Mouse (Mus musculus) right cerebral cortex, adult 18-20 months (tissue): ENCODE measurements at regions not wholly inside any gene's neighbourhood (a gene's known extent, or its start where the extent isn't known, plus 50 kb on each side); places are given as distances from the start of the nearest gene placed in this dataset.

Experiments
- DNase-seq: peaks from one replicate; pipeline ENCODE4 v3.0.0; 2022; ENCODE audit warnings: mixed read lengths

DNA sequence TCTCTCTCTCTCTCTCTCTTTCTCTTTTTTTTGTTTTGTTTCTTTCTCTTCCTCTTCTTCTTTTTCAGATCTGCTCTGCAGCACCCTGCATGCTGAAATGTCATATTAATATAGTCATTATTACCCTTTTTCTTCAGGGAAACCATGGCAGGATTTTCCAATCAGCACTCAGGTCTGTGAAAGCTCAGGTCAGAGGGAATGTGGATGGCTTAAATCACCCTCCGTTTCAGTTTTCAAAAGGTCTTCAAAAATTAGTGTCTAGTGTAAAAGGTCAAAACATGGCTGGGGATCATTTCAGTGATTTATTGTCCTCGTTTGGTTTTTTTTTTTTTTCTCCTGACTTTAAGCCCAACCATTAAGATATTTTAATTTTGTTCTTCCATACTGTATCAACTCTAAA, 261.5 kb downstream of the Nr2f2 start:
- DNase-seq: no peak

DNA sequence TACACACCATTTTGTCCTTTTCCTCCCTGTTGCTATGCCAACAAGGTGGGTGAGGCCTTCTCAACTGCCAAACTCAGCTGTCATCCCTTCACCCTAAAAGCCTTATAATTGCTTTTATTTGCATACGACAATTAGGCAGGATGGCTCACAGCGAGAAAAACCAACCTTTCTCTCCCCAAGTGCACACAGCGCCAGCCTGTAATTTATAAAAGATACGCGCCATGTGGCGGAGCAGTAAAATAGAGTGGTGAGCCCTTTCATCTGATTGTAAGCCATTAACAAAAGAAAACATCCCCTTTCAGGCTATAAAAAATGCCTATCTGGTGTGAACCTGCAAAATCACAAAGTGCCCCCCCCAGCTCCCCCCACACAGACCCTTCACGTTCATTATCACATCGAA, 262.0 kb downstream of the Nr2f2 start:
- no peak for DNase-seq

DNA sequence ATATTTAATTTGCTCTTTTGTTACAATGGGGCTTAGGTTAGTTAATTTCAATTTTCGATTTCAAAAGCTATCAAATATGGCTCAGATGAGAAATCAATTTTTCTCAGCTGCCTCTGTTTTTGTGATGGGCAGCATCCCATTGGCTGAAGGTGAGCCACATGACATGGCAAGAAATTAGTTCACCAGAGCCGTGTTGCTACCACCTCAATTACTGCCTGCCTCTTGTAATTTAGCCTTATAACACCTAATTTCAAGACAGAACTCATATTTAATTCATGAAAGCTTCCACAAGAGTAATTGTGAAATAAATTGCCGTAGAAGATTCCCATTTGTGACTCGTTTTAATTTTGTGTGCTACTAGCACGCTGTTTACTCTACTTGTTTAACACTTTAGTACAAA, 262.9 kb downstream of the Nr2f2 start:
- no peak for DNase-seq

DNA sequence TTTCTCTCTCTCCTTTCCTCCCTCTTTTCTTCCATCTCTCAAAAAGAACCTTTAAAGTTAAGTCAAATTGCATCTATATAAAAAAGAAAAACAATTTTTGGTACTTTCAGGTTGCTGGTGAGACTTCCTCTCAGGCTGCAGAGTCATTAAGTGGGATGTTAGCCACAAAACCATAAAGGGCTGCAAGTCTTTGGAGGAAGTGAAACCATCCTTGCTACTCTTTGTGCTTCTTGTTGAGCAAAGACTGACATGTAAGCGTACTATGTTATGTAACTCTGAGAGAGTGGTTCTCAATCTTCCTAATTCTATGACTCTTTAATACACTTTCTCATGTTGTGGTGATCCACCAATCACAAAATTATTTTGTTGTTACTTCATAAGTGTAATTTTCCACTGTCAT, 267.5 kb downstream of the Nr2f2 start:
- no peak for DNase-seq

DNA sequence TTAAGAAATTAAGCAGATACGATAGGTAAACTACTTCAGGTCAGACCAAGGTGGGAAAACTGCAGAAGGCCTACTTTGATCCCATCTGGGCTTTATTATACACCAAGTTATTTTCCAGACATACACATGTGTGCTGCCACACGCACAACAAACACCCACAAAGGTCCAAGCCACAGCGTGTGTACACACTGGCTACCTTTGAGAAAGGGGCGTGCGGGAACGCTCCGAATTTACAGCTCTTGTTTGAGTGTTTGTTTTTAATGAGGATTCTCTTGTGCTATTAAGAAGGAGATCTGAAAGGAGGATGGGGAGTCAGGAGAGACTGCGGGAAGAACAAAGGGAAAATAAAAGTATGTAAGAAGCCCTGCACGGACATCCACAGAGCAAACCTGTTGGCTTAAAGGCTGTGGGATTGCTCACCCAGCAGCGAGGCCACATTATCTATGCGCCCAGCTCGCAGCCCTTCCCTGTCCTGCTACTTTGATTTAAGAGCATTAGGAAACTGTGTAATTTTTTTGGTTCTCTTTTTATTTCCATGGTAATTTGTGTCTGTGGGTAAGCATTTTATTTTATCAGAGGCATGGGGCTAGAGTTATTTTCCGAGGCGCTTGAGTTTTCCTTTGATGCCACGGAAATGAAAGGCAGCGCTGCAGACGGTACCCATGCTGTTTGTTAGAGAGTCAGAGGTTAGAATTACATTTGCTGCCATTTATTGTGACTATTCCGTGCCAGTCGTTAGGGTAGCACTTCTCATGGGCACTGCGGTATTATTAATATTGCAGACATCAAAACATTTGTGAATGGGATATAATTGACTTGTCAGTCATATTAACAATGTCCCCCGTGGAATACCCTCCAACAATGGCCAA, 272.4 kb downstream of the Nr2f2 start:
- DNase-seq: no peak

DNA sequence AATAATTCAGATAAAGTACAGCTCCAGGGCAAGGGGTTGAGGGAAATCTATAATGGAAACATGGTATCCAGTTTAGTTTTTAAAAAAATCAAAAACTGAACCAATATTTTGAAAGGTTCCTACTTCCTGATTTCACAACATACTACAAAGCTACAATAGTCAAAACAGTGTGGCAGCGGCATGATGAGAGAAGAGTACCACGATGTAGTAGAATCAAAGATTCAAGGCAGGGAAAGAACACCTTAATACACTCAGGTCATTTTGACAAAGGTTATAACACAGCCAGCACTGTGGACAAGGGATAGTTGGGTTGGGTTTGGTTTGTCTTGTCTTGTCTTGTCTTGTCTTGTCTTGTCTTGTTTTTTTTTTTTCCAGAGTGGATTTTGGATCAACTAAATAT, 274.4 kb downstream of the Nr2f2 start:
- DNase-seq: no peak

DNA sequence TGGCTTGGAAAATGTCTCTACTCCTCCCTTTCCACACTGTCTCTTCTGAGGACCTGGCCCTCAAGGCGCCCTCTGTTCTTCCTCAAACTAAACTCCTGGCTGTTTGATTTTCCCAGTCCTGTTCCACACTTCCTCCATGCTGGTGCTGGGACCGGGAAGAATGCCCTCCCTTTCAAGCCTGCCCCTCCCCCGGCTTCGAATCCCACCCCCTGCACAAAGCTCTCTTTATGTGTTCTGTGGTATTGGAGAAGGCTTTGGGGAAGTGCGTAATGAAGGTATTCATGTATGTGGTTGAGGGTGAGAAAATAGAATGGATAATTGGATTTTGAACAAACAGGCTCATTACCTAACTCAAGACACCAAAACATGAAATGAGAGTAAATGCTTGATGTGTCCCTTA, 277.4 kb downstream of the Nr2f2 start:
- DNase-seq: no peak

DNA sequence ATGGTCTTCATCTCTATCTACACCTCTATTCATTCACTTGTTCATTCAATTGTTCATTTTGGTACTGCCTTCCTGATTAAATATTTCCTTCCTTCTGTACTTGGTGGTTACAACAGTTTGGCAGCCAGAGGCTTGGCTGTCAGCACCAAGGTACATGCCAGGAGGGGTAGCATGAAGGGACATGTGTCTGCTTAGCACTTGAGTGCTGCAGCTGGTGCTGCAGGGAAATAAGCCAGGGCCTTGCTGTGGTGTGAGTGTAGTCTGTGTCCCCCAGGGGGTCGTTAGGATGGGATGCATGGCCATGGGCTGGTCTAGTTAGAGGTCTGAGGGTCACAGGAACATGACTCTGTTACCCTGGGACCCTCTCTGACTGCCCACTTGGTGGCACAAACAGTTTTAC, 296.9 kb downstream of the Nr2f2 start:
- DNase-seq: no peak

DNA sequence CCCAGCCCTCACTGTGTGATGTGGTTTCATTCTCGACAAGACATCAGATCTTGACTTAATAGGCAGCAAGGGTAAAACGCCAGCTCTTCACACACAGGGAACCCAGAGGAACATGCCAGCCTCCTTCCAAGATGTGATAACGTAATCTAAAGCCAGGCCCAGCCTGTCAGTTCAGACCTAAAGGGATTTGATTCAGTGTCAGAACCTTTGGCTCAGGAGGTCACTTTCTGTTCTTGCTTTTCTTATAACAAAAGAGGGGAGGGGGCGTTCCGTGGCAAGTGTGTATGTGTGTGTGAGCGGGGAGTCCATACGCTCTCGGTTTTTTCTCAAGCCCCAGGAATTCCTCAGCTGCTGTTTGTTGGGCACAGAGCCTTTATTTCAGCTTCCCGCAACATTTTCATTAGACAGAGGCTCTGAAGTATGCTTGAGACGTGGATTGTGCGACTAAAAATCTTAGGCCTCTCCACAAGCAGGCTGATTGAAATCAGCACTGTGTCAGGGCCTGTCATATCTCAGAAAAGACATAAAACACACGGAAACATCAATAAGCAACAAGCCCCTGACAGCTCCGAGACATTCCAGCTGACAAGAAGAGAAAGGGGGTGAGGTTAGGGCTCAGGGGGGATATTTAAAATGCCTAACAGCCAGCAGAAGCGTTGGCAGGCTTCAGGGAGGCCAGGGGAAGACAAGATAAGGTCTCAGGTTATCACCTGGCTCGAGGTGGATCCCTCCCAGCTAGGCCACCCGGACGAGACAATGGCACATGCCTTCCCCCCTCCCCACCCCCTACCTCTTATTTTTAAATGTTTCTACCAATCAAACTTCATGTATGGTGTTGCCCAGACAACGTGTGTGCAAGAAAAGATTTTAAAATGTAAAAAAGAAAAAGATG, 298.5 kb downstream of the Nr2f2 start:
- no peak for DNase-seq

DNA sequence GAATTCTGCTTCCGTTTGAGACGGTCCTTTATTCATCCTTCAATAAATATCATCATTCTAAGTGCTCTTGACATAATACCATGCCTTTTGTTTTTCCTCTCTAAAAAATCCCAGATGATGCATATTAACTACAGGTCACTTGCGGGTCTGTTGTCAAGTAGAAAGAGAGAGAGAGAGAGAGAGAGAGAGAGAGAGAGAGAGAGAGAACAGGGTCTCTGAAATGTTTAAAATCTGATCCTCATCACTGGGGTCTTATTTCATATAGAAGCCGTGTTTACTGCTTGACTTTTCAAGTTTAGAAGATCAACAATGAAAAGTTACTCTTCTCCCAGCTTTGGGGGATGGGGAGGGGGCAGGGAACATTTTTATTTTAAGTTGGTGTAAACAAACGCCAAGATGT, 299.5 kb downstream of the Nr2f2 start:
- DNase-seq: no peak

DNA sequence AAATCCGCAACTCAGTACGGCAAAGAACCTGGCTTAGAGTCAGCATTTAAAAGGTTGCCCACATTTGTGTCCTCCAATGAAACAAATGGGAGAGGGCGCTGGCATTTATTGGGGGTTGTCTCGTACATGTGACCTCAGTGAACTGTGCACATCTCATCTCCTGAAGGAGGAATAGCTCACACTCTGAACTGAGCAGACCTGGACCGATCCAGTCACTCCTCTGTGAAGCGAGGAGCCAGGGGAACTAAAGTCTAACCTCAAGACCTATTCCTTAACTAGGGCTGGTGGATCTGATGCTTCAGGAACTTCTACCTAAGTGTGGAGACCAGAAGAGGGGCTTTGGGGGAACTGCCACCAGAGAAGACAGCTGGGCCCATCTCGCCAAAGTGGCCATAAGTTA, 300.1 kb downstream of the Nr2f2 start:
- no peak for DNase-seq

DNA sequence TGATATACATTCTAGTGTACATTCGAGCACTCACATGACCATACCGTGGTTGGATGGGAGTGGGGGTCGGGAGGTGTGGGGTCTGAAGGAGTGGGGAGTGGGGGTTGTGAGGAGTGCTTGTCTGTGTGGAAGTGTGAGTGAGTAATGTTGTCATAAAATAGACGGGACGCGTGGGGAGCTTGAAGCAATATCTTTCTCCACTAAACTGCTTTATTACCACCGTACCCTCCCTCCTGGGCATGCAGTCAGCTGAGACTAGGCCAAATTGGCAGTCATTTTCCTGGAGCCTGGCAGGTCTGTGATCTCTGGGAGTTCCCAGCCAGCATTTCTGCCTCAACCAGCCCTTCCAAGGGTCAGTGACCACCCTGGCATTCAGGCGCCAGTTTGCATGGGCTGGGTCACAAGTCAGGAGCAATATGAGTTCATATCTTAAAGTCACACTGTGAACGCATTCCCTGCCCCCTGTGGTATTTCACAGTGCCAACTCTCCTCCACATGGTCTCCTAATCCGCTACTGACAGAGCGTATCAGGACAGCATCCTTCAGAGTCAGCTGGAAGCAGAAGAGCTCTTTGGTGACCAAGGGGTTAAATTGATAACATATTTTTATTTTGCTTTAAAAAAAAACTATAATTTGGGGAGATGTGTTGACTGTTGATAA, 300.9 kb downstream of the Nr2f2 start:
- DNase-seq: no peak

DNA sequence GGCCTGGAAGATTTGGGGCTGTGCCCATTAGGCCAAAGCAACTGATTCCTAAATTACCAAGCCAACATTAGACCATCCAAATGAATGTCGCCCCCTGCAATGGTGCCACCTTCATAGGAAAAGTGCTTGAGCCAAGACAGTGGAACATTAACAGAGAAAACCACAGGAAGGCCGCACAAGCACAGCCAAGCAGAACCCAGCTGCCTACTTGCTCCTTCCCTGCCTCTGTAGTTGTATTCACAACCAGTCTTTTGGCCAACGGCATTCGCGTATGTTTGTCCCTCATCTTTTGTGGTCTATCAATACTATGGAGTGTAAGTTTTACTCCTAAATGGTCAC, 319.2 kb downstream of the Nr2f2 start:
- DNase-seq: no peak

DNA sequence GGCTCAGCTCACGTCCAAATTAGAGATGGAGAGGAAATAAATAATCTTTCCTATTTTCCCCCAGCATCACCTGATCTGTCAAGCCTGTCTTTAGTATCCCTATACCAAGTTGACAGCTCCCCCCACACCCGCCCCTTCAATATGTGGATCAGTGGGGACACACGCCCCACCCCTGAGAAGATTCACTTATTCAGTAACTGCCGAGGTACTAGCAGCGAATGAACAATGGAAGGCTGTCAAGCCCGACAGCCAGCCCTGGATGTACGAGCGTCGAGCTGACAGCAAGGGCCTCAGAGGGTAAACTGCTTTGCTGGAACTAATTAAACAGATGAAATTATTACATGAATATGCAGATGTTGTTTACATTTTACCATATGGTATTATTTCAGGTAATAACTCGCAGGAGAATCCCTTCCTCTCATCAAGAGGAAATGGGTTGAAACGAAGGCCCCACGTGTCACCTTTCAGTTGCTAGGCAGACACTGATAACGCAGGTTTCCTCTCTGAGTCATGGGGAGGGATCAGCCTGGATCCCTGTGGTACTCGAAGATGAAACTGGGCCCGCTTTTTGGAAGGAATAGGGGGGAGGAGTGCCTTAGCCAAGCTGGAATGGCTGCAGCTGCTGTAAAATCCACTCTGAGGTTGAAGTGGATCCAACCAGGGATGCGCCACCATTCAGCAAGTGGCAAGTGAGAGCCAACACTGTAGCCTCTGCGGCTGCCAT, 319.7 kb downstream of the Nr2f2 start:
- DNase-seq: no peak

DNA sequence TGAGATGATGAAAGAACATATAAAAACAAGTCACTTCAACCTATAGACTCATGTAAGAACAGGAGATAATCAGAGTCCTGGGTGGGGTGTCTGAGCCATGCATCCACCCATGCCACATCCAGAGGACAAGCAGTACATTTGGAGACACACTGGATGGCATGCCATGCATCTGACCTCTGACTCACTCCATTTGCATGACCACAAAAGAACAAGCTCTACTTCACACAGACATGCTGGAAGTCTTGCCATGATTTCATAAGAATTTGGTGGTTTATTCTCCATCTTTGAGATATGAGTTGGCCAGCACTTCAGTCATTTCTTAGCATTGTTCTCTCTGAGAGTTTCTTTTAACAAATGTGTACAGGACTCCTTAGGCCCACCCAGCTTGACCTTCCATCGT, 329.5 kb downstream of the Nr2f2 start:
- no peak for DNase-seq

DNA sequence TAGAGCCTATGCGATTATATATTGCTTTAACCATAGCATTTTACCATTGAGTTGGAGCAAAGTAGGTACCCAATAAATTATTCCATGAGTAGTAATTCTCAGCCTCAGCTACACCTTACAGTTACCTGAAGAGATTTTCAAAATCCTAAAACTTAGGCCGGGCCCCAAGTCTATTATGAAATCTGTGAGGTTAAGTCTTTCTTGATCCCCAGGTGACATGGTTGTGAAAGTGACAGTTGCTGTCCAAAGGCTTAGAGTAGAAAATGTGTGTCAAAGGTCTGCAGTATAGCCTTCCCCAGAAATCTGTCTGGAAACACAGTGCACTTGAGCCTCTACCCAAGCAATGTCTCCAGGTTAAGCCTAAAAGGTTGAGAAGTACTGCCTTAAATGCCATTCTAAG, 333.7 kb downstream of the Nr2f2 start:
- no peak for DNase-seq

DNA sequence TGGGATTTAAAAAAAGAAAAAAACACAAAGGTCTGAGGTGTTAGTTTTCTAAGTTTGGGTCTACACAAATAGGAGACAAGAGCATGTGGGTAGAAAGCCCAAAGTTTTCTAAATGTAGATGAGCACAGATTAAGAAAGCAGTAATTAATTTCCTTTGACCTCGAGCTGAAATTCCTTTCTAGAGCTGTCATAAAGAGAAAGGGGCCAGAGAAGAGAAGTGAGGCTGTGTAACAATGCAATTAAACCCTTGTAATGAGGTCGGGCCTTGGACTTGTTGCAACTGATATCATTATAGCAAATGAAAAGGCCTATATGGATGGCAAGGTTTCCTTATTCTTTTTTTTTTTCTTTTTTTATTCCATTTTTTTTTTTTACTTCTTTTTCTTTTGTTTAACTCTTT, 337.2 kb downstream of the Nr2f2 start:
- DNase-seq: no peak

DNA sequence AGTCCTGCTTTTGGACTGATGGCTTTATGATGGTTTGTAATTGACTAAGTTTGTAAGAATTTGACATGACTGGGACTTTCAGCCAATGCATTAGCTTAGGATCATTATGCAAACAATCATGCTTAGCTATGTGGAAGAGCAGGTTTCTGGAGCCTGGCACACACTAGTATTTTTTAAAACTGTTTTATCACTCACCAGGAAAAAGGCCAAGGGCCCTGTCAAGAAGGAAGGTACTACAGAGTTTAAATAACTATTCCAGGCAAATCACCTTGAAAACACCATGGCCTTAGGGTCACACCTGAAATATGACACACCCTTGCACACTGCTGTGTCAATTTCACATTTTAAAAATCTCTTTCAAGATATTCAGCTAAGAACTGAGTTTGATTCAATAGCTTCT, 341.0 kb downstream of the Nr2f2 start:
- DNase-seq: no peak

DNA sequence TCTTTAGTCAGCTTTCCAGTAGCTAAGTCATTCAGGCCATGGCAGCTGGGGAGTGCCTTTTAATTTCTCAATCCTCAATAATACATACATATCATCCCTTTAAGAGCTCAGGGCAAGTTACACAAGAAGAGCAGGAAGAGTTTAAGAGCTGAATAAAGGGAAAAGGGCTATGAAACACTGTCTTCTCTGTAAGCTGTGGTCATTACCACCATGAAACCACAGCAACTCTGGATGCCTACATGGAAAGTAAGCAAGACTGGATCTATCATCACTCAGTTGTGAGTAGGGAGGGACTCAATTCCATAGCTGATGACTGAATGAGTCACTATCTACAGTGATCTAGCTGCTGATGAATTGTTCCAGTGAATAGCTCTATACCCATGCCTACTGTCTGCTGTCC, 349.9 kb downstream of the Nr2f2 start:
- DNase-seq: no peak

DNA sequence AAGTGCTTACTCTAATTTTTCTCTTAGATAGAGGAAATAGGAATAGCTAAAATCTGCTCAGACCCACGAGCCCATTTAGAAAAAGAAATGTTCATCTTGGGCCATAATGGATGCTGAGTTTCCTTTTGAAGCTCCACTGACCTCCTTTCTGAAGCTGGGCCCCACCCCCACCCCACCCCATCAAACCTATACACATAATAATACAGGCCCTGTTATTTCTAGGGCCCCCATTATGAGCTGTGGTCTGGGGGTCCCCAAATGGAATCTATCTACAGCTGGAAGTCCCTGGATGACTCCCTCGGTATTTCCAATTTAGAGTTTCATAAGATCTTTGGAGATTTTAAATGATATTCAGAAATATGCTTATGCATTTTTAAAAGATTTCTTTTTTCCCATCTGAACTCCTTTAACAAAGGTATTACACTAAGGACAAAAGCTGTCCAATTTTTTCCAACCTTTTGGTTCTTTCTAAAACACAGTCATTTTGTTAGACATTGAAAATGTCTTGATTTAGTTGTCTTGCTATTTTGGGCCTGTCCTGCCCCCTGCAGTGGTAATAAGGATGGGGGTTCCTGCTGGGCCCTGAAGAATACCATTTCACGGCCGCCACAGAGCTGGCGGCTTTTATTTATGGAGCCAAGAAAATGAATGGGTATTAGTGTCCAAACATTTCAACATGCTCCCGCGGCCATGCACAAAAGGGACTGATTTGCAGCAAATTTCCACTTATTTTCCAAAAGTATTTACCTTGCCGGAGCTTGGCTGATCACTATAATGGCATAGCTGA, 363.1 kb downstream of the Nr2f2 start:
- no peak for DNase-seq

DNA sequence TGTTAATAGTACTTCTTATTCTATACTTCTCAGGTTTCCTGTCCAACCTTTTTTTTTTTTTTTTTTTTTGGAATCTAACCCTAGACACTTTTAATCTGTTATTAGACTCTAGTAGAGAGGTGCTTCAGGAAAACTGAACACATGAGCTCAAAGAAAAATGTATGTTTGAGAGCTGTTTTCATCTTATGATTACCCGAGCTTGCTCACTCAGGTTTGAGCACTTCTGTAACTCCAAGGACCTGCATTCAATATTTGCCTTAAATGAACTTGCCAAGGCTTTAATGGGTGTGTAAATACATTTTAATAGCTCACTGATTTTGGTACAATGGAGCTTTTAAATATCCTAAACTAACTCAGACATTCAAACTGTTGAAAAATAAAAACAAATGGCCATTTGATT, 367.8 kb downstream of the Nr2f2 start:
- no peak for DNase-seq
